Mouse (Mus musculus) embryonic facial prominence, embryonic 14.5 days (tissue): Measurements from ENCODE around the gene Alox12e. TPM values are rescaled to one million over a fixed set of nuclear protein-coding genes. Genes with fewer than 3 reads are reported as not detected.

Source experiments
- ATAC-seq: fragments of 200-750 bp; cut with Nextera tagmentation; 2 replicates; pipeline ENCODE4 v1.8.0; 2017; ENCODE audit warnings: low read depth, moderate number of reproducible peaks, moderate TSS enrichment
- DNase-seq: peaks from one replicate; pipeline ENCODE4 v3.0.0-alpha.2; 2015; ENCODE audit warnings: low spot score
- H3K27ac ChIP-seq: fragments of 300-500 bp; sonication (generic); replicated peaks from 2 replicates; pipeline ENCODE4 v1.5.1; 2014; ENCODE audit warnings: low read depth, mild to moderate bottlenecking, low read length, moderate library complexity
- H3K27me3 ChIP-seq: fragments of 300-500 bp; sonication (generic); replicated peaks from 2 replicates; pipeline ENCODE4 v1.6.1; 2014; ENCODE audit warnings: low read length; ENCODE audit not compliant: control insufficient read depth, insufficient read depth
- H3K36me3 ChIP-seq: fragments of 300-500 bp; sonication (generic); 2 replicates; pipeline ENCODE4 v1.6.1; 2014; ENCODE audit warnings: low read length, mixed read lengths; ENCODE audit not compliant: control insufficient read depth, insufficient read depth
- H3K4me1 ChIP-seq: fragments of 300-500 bp; sonication (generic); 2 replicates; pipeline ENCODE4 v1.6.1; 2014; ENCODE audit warnings: antibody characterized with exemption, low read length; ENCODE audit not compliant: control insufficient read depth, insufficient read depth
- H3K4me2 ChIP-seq: fragments of 300-500 bp; sonication (generic); 2 replicates; pipeline ENCODE4 v1.6.1; 2014; ENCODE audit warnings: low read depth, mild to moderate bottlenecking, low read length, moderate library complexity, mixed read lengths
- H3K4me3 ChIP-seq: fragments of 300-500 bp; sonication (generic); 2 replicates; pipeline ENCODE4 v1.5.1; 2014; ENCODE audit warnings: low read depth, mild to moderate bottlenecking, low read length
- H3K9ac ChIP-seq: fragments of 300-500 bp; sonication (generic); 2 replicates; pipeline ENCODE4 v1.6.1; 2014; ENCODE audit warnings: low read depth, mild to moderate bottlenecking, low read length, moderate library complexity, mixed read lengths
- H3K9me3 ChIP-seq: fragments of 300-500 bp; sonication (generic); 2 replicates; pipeline ENCODE4 v1.6.1; 2016; ENCODE audit warnings: low read length; ENCODE audit not compliant: control insufficient read depth
- WGBS: fragments of 180-500 bp; shearing (Covaris S2); extraction: QIAGEN DNeasy Blood & Tissue Kit; methylation state at CpG from one replicate; pipeline ENCODE4 v1.1.7; 2014; 5-methylcytosine and 5-hydroxymethylcytosine counted together
- polyA plus RNA-seq: library from polyadenylated mRNA; unstranded; fragments of >200 nt; fragmentation: Nextera tagmentation; extraction: Ambion mirVana; gene quantifications from 2 replicates; pipeline ENCODE4 v1.2.1, GENCODE M21; 2014

Alox12e gene
- polyA plus RNA-seq, 1 experiment from 2014 or later = 2.1 TPM

- H3K4me3 ChIP-seq = no peak overlapping the region
- no peaks in the 10 kb centered on the region for H3K9me3 ChIP-seq
- no peak overlapping the region for H3K4me2 ChIP-seq
- 0 out of 2 replicates have a peak, but pooled peaks cover 4% of the 10 kb centered on the region for H3K27me3 ChIP-seq
- H3K4me1 ChIP-seq = no peaks in the 10 kb centered on the region
- H3K27ac ChIP-seq = no peak overlapping the region
- ATAC-seq (no peak), DNase-seq (peak; percentile 17)
- WGBS = 25% methylated on average over 4 of the region's 4 CpGs
- no peak overlapping the region for H3K9ac ChIP-seq
- no peaks in the 10 kb centered on the region for H3K36me3 ChIP-seq
These were observed 12.0 kb upstream of the Alox12e start for GRCm38 (mm10) chr11:70334477-70334876.

DNA sequence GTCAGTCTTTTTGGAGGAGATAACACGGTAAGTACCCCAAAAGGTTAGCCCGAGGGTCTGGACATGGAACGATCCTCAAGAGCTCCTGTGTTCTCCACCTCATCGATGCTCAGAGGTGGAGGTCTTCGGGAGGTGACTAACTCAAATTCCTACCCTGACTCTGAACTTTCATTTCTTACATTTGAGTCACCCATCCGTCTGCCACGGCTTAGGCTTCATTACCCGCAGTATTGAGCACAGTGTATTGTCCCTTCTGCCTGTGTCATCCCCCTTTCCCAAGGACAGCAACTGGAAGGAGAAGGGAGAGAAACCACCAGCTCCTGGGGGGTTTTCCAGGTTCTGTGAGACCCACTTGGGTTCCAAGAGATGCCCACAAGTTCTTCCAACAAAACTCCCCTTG lies 2.3 kb upstream of the Alox12e start:
- Histone ChIP-seq H3K36me3 (no peaks in the 10 kb centered on the region), H3K27ac (no peak overlapping the region), H3K4me3 (no peak overlapping the region), H3K9ac (no peak overlapping the region), H3K9me3 (no peaks in the 10 kb centered on the region), H3K27me3 (peaks cover 29% of the 10 kb centered on the region), H3K4me2 (no peak overlapping the region), H3K4me1 (no peaks in the 10 kb centered on the region)
- DNase-seq (no peak), ATAC-seq (no peak)
- 79% methylated on average over 8 of the region's 8 CpGs for WGBS

DNA sequence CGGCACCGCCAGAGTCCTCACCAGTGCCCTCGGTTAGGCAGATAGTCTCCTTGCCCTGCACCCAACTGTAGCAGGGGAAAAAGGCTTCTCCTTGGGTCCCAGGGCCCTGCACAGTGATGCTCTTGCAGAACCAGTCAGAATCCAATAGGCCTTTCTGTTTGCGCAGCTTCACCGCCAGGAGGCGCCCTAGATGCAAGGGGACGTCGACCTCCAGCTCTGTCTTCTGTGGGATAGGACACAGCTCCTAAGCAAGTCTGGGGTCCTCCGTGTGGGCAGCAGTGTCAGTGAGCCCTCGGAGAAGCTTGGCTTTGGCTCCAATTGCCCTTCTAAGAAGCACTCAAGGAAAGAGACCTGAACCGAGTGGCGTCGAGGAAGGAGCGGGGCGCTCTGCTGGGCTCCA lies 764 bp downstream of the Alox12e start:
- Histone ChIP-seq H3K27ac (no peak overlapping the region), H3K9me3 (no peaks in the 10 kb centered on the region), H3K4me1 (no peaks in the 10 kb centered on the region), H3K27me3 (peaks cover 31% of the 10 kb centered on the region), H3K4me3 (peak overlapping the region; percentile 3; the same call in 1 of the 2 replicates), H3K36me3 (no peaks in the 10 kb centered on the region), H3K4me2 (0 out of 2 replicates have a peak overlapping the region, but pooled peaks have one; percentile 20), H3K9ac (no peak overlapping the region)
- WGBS = 1% methylated on average over 10 of the region's 15 CpGs
- DNase-seq = peak; percentile 27
- no peak for ATAC-seq

DNA sequence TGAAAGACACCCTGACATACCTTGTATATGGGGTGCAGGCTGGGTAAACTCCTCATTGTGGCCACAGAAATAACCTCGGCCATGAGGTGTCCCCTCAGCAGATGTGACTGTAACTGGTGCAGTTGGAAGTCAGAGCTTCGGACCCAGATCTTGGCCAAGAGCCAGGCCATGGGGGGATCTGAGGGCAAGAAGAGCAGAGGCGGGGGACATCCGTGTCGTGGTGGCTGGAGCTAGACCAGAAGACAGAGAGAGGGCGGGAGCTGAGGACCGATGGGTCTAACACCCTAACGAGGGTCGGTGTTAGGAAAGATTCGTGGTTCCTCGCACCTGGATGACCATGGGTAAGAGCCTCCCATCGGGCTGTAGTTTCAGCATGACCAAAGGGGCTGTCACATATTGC lies 2.8 kb downstream of the Alox12e start:
- no peak for DNase-seq
- H3K4me1 ChIP-seq = no peaks in the 10 kb centered on the region
- no peak overlapping the region for H3K27ac ChIP-seq
- H3K4me3 ChIP-seq = no peak overlapping the region
- ATAC-seq = no peak
- no peaks in the 10 kb centered on the region for H3K9me3 ChIP-seq
- no peak overlapping the region for H3K9ac ChIP-seq
- 85% methylated on average over 12 of the region's 12 CpGs for WGBS
- H3K36me3 ChIP-seq = no peaks in the 10 kb centered on the region
- peaks cover 31% of the 10 kb centered on the region for H3K27me3 ChIP-seq
- H3K4me2 ChIP-seq = no peak overlapping the region

GRCm38 (mm10) chr11:70313833-70314232 lies 8.6 kb downstream of the Alox12e start:
- H3K4me2 ChIP-seq = no peak overlapping the region
- no peaks in the 10 kb centered on the region; the same call in 1 of the 2 replicates for H3K27me3 ChIP-seq
- H3K36me3 ChIP-seq = no peaks in the 10 kb centered on the region
- ATAC-seq (no peak), DNase-seq (no peak)
- H3K9me3 ChIP-seq = no peaks in the 10 kb centered on the region
- no peak overlapping the region for H3K27ac ChIP-seq
- H3K9ac ChIP-seq = no peak overlapping the region
- no peak overlapping the region for H3K4me3 ChIP-seq
- no peaks in the 10 kb centered on the region for H3K4me1 ChIP-seq
- 39% methylated on average over 7 of the region's 7 CpGs for WGBS

- no peaks in the 10 kb centered on the region for H3K27me3 ChIP-seq
- H3K9ac ChIP-seq = no peak overlapping the region
- no peak overlapping the region for H3K4me3 ChIP-seq
- DNase-seq (peak; percentile 76), ATAC-seq (no peak)
- WGBS = 29% methylated on average over 9 of the region's 9 CpGs
- no peak overlapping the region for H3K4me2 ChIP-seq
- H3K36me3 ChIP-seq = no peaks in the 10 kb centered on the region
- no peaks in the 10 kb centered on the region for H3K9me3 ChIP-seq
- no peaks in the 10 kb centered on the region for H3K4me1 ChIP-seq
- H3K27ac ChIP-seq = no peak overlapping the region
These were observed 13.1 kb downstream of the Alox12e start for GRCm38 (mm10) chr11:70309341-70309740.

- ATAC-seq (no peak), DNase-seq (no peak)
- Histone ChIP-seq H3K9me3 (no peaks in the 10 kb centered on the region), H3K36me3 (no peaks in the 10 kb centered on the region), H3K27me3 (no peaks in the 10 kb centered on the region), H3K4me1 (no peaks in the 10 kb centered on the region), H3K9ac (no peak overlapping the region), H3K27ac (no peak overlapping the region), H3K4me2 (no peak overlapping the region), H3K4me3 (no peak overlapping the region)
- WGBS = 88% methylated on average over 2 of the region's 2 CpGs
These were observed 14.1 kb downstream of the Alox12e start for GRCm38 (mm10) chr11:70308296-70308695.

GRCm38 (mm10) chr11:70306159-70306558 lies 16.3 kb downstream of the Alox12e start:
- no peak for ATAC-seq
- Histone ChIP-seq H3K9ac (no peak overlapping the region), H3K4me3 (no peak overlapping the region), H3K36me3 (no peaks in the 10 kb centered on the region), H3K9me3 (peaks cover 2% of the 10 kb centered on the region; the same call in 1 of the 2 replicates), H3K27ac (no peak overlapping the region), H3K27me3 (no peaks in the 10 kb centered on the region), H3K4me1 (no peaks in the 10 kb centered on the region), H3K4me2 (no peak overlapping the region)
- no peak for DNase-seq
- 44% methylated on average over 7 of the region's 7 CpGs for WGBS

DNA sequence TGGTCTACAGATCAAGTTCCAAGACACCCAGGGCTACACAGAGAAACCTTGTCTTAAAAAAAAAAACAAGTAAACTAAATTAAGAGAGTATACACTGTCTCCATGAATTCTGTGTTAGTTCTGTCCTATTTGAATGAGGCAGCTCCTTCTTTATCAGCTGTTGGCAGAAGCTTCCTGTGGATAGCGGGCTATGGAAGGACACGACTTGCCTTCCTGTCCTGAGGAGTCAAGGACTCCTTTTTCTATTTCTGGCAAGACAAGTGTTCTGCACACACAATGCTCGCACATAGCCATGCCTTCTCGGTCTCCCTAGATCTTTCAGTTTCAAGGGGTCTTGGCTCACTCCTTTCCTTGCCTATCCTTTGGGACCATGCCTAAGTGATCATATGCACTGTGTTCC lies 20.1 kb downstream of the Alox12e start:
- peaks cover 5% of the 10 kb centered on the region; the same call in 1 of the 2 replicates for H3K9me3 ChIP-seq
- no peak overlapping the region for H3K4me2 ChIP-seq
- no peaks in the 10 kb centered on the region for H3K36me3 ChIP-seq
- no peak overlapping the region for H3K27ac ChIP-seq
- no peaks in the 10 kb centered on the region for H3K27me3 ChIP-seq
- DNase-seq = no peak
- no peak for ATAC-seq
- no peak overlapping the region for H3K9ac ChIP-seq
- WGBS = 71% methylated on average over 4 of the region's 4 CpGs
- no peak overlapping the region for H3K4me3 ChIP-seq
- no peaks in the 10 kb centered on the region for H3K4me1 ChIP-seq
